Mouse (Mus musculus): ENCODE results near the gene Enpp3.

Gene Enpp3

DNA sequence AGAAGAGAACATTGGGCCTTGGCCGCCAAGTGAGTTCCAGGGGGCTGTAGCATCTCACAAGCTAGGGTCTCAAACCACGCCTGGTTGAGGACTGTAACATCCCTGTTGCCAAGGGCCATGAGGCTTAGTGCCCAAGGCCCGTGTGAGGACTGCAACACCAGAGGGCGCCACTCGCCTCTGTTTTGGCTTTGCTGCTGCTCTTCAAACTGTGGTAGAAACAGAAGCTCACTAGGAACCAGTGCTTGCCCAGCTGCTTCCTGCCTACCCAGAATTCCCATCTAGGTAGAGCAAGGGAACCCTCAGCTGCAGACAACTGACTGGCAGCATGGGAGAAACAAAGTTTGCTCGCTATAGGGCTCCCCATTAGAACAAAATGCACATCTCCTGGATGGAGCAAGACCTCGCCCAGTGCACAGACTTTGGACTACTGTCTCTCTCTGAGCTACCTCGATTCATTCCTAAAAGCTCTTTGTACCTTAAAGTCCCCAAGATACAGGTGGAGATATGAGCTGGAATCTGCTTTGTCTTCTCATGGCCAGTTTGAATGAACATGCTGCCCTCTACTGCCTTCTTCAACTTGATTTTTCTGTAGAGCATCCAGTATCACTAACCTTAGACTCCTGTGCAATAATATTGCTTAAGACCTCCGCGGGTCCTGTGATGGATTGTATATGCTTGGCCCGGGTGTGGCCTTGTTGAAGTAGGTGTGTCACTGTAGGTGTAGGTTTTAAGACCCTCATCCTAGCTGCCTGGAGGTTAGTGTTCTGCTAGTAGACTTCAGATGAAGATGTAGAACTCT is 52.7 kb downstream of the Enpp3 start:
- no peak for TF ChIP-seq GATA4 (IDR thresholded peaks at IDR 0.05; ENCODE audit: insufficient replicate concordance, low read length)

DNA sequence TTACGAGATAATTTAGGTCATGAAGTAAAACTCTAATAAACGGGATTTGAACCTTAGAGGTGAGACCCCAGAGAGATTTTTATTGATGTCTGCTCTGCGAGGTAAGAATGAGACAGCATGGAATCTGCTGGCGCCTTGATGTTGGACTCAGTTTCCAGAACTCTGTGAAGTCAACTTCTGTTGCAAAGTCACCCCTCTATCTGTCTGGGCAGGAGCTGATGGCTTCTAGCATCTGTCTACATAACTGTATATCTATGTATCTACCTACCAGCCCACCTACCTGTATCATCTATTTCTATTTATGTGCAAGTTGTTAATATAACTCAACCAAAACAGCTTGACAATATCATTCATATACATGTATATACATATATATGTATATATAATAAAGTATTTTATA is 57.3 kb downstream of the Enpp3 start:
- no peak for TF ChIP-seq GATA4 (IDR thresholded peaks at IDR 0.05; ENCODE audit: insufficient replicate concordance, low read length)

DNA sequence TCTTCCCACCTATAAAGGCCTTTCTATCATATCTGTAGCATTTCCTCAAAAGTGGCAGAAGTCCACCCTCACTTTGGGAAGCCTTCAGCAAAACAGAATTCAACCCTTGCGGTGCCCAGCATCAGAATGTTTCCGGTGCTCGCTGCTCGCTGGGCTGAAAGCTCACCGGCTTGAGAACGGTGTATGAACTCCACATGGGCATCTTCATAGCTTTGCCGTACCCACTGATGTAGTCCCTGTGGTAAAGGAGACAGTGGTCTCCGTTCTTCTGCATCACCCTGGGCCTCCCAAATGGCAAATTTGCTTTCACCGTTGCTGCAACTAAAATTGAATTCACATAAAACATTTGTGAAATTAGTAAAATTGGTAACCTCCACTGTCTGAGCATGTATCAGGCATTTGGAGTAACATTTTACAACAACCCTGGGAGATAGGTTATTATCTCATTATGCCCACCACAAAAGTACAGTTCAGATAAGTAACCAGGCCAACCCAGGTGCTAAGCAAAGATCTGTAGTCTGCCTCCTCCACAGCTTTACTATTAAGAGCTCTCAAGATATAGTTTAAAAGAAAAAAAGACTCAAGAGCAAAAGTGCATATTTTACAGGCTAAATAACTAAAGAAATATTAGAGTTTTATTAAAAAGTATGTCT is 57.9 kb downstream of the Enpp3 start:
- TF ChIP-seq GATA4 (IDR thresholded peaks at IDR 0.05; ENCODE audit: insufficient replicate concordance, low read length): no peak

DNA sequence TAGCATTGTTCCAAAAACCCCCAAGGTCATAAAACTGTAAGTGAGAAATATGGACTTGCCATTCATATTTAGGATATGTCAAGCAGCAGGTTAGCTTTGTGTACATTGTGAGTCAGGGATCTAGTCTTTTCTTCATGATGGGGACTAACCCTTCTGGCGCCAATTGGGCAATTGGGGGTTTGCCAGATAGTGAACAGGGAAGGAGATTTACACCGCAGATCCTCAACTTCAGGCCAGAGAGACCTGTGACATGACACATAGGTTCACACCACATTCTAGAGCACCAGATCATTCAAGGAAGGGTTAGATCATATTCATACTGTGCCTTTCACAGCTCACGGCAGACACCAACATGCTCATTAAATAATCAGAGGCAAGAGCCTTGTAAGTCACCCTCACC is 58.7 kb downstream of the Enpp3 start:
- TF ChIP-seq GATA4 (IDR thresholded peaks at IDR 0.05; ENCODE audit: insufficient replicate concordance, low read length): no peak

DNA sequence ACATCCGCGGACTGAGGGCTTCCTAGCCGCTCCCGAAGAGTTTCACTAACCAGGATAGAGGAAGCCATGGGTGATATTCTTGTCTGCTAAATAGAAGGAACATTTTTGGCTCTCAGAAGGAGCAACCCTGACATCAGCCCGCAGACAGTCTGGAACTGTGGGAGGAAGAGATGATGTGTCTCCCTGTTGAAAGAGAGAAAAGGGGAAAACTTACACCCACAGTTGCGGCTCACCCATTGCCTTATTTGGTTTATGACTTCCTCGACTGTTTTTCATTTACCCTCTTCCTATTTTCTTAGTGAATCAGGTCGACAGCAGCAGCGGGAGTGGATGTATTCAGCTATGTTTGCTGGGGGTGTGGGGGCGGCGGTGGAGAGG is 64.0 kb downstream of the Enpp3 start:
- no peak for TF ChIP-seq GATA4 (IDR thresholded peaks at IDR 0.05; ENCODE audit: insufficient replicate concordance, low read length)

DNA sequence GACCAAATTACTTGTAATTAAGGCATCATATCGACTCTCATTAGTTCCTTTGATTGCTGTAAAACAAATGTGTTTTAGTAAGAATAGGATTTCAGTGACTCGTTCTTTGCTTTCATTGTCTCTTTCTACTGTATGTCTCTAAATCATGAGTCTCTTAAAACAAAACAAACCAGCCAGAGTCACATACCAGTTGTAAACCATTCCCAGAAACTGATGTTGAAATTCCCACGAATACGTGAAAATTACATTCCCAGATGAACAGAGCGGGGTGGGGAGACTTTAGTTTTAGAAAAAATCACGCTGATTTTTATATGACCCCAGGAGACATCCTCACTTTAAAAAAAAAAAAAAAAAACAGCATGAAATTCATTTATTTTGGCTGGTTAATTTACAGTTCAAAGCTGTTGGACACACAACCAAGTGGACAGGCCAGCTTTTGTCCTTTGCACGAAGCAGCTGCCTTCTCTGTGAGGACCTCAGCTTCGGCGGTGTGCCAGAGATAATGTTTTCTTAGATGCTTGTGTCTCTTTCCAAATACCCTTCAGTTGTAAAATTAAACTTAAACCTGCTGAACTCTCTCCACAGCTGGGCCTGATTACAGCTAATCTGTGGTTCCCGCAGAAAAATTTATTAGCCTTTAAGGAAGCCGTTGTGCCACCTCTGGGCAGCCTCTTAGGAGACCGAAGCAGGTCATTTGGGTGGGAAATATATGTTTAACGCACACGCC is 64.5 kb downstream of the Enpp3 start:
- TF ChIP-seq GATA4 (IDR thresholded peaks at IDR 0.05; ENCODE audit: insufficient replicate concordance, low read length): no peak

DNA sequence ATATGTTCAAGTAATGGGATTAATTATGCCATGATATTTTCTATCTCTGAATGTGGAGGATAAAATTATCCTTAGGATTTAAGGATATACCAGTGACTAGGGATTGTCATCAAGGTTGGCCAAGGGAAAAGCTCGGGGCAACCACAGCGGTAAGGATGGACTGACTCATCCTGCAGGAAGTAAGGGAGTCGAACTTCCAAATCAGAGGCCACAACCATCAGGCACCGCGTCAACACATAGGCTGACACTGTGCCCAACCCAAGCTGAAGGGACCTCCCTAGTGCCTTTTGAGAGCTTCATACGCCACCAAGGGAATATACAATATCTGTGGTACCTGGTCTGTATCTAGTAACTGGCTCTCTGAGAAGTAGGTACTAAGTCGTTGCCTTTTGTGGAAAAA is 73.1 kb downstream of the Enpp3 start:
- no peak for TF ChIP-seq GATA4 (IDR thresholded peaks at IDR 0.05; ENCODE audit: insufficient replicate concordance, low read length)

DNA sequence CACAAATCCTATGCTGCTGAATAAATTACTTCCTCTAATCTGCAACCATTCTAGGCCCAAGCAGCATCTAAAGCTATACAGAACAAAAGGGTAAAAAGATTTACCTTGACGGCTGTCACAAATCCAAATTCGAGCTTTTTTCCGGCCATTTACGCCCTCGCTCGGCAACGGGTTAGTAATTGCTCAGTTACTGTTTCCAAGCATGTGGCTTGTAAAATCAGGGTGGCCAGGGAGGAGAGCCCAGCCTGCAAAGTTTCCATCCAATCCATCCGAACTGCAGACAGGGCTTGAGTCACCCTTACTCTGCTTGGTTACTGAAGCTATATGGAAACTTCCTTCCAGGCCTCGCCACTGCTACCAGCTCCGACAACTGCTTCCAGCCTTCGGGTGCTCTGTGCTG is 74.9 kb downstream of the Enpp3 start:
- TF ChIP-seq GATA4 (IDR thresholded peaks at IDR 0.05; ENCODE audit: insufficient replicate concordance, low read length): no peak

DNA sequence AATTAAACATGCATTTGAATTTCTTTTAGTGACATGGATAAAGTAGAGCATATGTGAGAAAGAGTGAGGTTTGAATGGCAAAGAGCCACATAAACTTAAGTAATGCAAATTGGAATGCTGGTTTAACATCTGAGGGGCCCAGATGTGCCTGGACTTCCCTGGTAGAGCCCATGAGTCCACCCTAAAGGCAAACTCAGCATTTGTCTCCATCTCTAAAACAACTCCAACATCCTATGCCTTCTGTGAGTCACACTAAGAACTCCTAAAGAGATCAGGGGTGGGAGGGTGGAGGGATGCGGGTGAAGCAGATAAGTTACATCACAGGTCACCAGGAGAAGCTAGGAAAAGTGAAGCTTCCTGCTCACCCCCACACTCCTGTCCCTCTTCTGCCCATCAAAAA is 76.6 kb downstream of the Enpp3 start:
- no peak for TF ChIP-seq GATA4 (IDR thresholded peaks at IDR 0.05; ENCODE audit: insufficient replicate concordance, low read length)

DNA sequence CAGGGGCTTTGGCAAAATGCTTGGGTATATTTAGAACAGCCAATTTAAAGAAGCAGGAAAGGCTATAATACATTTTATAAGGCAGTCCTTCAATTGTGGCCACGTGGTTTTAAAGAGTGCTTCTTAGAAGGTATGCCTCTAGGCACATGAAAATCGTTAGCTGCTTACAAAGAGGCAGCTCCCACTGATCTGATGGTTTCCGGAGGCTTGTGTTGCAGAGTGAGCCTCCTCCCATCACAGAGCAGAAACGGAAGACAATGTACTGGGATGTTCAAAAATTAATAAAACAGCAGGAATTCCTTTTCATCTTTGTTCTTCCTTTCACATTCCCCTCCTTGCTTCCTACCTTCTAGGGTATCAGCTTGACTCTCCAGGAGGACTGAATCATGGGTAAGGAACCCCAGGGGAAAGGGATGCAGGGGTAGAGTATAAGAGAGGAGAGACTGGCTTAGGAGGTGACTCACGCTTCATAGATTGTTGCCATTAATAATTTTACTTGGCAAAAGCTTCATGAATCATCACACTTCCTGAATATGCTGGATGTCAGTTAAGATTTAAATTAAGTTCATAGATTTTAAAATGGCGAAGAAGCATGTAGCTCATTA is 77.4 kb downstream of the Enpp3 start:
- TF ChIP-seq GATA4 (IDR thresholded peaks at IDR 0.05; ENCODE audit: insufficient replicate concordance, low read length): no peak

DNA sequence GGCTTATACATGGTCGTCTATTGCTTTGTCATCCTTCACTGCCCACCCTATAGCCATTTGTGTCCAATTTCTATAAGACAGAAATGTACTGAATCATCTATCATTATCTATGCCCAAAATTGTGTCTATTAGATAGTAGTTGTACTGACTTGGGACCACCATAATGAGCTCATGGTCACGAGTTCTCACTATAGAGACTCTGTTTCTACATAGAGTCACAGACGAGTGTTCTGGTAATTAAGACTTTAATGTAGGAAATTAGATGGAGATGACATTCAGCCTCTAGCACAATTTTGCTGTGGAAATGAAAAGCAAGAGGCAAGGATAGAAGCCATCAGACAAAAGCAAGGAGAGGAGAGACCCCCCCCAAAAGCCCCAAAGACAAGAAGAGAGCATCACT is 78.0 kb downstream of the Enpp3 start:
- TF ChIP-seq GATA4 (IDR thresholded peaks at IDR 0.05; ENCODE audit: insufficient replicate concordance, low read length): no peak

DNA sequence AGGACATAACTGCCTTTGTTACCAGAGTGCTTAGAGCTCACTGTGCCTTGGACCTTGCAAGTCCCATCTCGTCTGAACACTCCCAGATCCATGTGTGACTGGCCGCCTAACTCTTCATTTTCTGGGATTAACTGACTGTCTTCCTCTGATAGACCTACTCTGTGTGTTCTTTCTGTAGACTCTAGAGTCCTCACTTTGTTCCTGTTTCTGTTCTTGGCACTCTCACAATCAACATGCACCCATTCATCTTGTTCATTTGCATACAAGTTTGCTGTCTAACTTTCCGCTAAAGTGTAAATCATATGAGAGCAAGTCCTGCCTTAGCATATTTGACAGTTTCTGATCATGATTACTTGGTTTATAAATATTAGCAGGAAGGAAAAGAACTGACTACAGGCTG is 79.4 kb downstream of the Enpp3 start:
- no peak for TF ChIP-seq GATA4 (IDR thresholded peaks at IDR 0.05; ENCODE audit: insufficient replicate concordance, low read length)

DNA sequence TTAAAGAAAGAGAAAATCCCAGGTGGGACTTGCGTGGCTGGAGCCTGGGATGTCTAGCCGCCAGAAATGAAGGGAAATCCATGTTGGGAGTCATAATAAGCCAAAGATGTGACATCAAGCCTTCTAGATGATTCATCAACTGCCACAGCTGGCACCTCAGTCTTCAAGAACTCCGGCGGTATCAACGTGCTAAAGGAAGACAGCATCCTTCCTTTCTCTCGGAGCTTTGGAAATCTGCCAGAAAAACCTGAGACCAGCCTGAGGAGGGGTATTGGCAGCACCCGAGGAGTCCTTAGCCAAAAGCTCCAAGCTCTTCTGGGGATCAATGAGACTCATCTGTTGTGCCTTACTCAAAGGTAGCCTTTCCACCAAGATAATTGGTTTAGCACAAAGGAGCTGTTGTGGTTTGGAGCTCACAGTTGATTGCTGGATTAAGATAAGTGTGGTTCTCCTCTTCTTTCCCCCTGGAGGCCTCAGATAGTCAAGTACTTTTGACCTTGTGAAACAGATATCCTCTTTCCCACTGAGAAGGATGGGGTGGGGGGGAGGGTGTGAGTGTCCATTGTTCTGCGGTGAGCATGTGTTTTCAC is 84.2 kb downstream of the Enpp3 start:
- TF ChIP-seq GATA4 (IDR thresholded peaks at IDR 0.05; ENCODE audit: insufficient replicate concordance, low read length): no peak

DNA sequence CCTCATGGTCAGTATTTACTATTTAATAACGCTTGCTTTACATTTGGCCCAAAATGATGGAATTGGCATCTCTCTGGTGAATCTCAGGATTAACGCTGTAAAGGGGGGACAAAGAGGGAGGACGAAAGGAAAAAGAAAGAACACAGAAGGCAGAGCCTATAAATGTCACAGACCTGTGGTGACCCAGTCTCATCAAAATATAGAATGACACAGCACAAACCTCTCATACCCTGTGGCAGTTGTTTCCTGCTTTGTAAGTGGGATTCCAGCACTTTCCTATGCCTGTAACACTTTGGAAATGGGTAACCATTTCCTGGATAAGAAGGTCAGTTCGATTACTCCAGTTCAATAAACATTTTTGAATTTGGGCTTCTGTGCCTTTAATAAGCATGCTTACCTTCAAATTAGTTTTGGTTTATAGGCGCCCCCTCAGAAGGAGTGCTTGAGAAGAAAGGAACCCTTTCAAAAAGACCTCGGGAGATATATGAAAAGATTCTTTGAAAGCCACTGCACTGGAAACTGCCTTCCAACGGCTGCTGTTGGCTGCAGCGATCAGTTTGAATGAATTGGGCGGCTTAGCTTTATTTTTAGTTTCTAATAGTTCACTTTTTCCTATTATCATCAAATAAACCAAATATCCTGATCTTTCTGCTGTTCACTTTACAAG is 87.6 kb downstream of the Enpp3 start:
- TF ChIP-seq GATA4 (IDR thresholded peaks at IDR 0.05; ENCODE audit: insufficient replicate concordance, low read length): no peak
